Mouse (Mus musculus) embryo, embryonic 9.5 days (tissue): ENCODE measurements around the gene Defb20.
"Not testable (repeated sequence)": the region's sequence is repeated elsewhere in the genome, so short reads cannot be mapped to it uniquely, and the experiment has no call there.

Source experiments
- DNase-seq: peaks from one replicate; pipeline ENCODE4 v3.0.0-alpha.2; 2017; ENCODE audit errors: extremely low spot score

The Defb20 gene

DNA sequence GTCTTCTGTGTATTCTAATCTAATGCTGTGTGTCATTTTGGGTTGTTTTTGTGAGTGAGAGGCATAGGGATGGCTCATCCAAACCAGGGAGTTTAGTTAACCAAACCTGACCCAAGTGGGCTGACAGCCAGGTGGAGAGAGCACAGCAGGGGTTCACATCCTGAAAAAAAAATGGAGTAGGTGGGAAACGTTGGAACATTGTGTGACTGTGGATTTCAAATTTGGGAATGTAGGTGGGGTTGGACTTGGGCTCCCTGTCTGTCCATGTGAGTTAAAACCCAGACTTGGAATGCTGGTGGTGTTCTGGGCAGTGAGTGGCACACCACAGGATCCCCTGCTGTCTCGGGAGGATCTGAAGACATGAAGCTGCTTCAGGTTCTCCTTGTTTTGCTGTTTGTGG, at the start of gene Defb20:
Gene Defb20, plus strand, starts transcription at position 301 of the 400 bp plus-strand sequence.
- no peak for DNase-seq

DNA sequence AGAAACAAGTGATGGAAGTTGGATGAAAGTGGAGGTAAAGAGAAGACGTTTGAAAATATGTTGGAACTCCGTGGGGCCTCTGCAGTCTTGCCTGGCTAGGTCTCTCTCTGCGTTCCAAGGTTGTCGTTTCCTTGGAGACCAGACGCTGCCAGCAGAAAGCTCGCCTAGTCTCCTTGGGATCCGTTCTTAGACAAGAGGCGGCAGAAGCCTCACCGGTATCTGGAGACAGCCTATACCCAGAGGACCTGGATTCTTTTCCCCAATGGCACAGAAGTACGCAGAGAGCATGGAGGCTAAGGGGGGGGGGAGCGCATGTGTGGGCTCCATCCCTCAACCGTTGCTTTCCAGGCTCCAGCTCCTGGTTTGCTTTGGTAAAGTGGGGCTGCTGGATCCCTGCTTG, 49.4 kb upstream of the Defb20 start:
- no peak for DNase-seq

- not testable (repeated sequence) for DNase-seq
These were observed 48.4 kb upstream of the Defb20 start for GRCm38 (mm10) chr2:152428481-152428880.

GRCm38 (mm10) chr2:152436405-152436901, 40.4 kb upstream of the Defb20 start:
- no peak for DNase-seq

DNA sequence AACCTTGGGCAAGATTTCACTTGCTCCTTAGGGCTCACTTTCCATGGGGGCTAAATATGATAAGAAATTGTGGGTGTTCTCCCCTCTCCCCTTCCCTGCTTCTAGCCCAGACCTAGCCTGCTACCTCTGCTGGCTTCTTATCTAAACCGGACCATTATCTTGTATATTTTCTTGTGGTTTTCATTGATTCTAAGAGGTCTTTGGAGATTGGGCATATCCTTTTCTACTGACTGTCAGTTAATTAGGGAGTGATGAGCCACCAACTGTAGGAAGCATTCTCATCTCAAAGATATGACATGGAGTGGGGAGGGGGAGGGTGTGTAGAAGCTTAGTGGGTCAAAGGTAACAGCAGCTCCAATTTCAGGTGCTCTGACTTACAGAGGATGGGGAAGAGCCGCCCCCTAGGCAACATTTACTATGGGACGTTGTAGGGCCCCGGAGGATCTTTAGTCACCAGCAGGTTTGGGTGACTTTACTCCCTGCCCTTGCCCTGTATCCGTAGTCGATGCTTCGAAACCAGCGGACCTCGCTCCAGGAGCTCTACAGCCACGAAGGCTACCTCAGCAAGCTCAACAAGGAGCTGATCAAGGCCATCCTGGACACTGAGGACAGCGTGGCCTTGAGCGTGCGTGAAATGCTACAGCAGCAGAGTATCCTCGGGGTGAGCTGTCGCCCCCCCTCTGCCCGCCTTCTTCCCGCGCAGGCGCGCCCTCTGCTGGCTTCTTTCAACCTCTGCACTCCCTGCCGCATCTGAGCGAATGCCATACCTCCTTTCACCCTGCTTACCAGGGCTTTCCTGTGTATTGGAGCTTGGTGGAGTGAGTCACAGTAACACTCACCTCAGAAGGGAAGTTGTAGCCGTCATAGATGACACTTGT, 39.6 kb upstream of the Defb20 start:
- DNase-seq = peak; percentile 87

GRCm38 (mm10) chr2:152438963-152439362, 37.9 kb upstream of the Defb20 start:
- no peak for DNase-seq

DNA sequence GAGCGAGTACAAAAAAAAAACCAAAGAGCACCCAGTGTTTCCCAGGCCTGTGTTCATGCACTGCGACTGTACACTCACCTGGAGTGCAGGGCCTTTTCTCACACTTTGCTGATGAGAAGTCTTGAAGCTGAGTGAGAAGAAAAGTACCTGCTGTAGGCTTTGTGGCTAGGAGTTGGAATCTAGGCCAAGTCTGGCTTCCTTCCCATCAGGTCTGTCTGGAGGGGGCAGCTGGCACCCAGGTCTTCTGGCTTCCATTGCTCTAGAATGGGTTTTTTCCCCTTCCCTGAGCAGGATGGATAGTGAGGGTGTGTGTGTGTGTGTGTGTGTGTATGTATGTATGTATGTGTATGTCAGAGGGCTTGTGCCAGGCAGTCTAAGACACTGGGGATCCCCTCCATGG, 37.0 kb upstream of the Defb20 start:
- no peak for DNase-seq

GRCm38 (mm10) chr2:152442322-152442721, 34.5 kb upstream of the Defb20 start:
- DNase-seq = no peak

DNA sequence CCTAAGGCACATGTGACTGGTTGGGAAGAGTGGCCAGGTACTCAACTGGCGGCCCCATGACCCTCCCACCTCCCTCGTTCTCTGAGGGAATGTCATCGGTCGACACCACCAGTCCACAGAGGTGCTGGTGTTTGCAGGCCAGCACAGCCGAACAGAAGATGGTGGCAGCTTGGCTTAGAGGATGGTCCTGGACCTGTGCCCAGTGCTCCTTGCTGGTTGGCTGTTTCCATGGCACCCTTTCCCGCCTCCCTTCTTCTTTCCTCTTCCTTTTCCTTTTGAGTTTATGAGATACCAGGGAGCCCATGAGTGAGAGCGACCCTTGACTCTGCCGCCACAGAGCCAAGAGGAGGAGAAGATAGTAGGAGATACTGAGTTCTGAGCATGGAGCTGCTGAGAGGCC, 33.6 kb upstream of the Defb20 start:
- no peak for DNase-seq

- no peak for DNase-seq
These were observed 30.2 kb upstream of the Defb20 start for GRCm38 (mm10) chr2:152446642-152447041.

DNA sequence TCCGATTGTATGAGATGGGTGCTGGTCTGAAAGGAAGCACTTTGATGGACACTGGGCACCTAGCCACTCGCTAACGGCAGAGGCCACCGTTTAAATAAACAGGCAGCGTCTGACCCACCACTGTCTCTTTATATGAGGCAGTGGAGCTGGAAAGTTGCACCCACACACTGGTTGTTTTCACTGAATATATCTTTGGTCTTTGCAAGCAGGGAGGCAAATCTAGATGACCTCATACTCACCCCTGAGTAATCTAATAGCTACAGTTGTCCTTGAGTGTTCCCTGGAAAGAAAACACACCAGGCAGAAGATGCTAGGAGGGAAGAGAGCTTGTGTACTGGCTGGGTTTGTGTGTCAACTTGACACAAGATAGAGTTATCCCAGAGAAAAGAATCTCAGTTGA, 29.4 kb upstream of the Defb20 start:
- DNase-seq = no peak

DNA sequence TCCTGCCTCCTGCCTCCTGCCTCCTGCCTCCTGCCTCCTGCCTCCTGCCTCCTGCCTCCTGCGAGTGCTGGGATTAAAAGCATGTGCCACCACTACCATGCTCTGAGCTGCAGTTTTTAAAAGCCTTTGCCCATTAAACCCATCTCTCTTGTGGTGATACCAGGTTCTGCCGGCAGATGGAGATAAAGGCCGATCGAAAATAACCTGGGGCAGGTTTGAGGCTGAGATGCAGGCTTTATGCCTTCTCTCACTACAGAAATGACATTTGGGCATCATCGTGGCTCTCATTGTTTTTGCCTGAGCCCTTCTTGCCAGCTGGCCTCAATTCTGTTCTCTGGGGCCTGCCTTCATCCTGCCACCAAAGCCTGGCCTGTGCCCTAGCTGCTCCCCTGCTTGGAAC, 26.6 kb upstream of the Defb20 start:
- DNase-seq = peak; percentile 63

DNA sequence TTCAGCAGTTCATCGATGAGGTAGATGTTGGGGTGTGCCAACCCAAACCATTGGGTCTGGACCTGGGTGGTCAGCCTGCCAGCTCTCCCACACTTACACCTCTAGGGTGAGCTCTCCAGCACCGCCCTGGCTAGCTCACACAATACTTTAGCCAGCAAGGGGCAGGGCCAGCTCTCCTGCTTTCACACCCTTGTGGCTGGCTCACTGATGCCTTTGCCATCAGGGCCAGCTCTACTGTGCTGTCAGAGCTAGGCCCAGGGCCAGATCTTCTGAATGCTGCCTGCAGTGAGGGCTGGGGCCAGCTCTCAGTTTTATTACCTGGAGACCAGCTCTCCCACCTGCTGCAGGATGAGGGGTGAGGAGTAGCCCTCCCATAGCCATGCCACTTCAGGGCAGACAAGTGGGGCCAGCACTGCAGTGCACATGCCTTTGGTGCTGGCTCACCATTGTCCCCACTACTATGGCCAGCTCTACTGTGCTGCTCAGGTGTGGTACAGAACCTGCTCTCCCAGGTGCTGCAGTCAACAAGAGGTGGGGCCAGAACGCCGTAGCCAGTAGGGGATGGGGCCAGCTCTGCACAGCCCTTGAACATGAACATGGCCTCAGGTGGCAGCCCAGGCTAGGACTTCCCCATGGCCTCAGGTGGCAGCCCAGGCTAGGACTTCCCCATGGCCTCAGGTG, 24.6 kb upstream of the Defb20 start:
- DNase-seq = no peak

DNA sequence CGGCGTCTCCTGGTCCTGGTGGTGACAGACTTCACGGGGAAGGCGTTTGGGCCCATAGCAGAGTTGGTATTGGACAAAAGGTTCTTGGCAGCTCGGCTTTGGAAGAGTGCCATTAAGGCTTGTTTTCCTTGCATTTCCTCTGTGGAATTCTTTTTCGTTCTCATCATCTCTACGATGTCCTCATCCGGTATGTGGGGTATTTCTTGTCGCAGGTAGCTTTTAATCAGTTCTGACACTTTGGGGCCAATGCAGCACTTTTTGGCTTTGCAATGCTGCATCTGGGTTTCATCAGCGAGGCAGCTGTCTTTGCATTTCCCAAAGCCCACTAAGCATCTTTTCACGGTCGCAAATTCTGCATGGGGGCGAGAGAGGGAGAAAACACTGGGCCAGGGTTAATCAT, 17.6 kb upstream of the Defb20 start:
- no peak for DNase-seq

DNA sequence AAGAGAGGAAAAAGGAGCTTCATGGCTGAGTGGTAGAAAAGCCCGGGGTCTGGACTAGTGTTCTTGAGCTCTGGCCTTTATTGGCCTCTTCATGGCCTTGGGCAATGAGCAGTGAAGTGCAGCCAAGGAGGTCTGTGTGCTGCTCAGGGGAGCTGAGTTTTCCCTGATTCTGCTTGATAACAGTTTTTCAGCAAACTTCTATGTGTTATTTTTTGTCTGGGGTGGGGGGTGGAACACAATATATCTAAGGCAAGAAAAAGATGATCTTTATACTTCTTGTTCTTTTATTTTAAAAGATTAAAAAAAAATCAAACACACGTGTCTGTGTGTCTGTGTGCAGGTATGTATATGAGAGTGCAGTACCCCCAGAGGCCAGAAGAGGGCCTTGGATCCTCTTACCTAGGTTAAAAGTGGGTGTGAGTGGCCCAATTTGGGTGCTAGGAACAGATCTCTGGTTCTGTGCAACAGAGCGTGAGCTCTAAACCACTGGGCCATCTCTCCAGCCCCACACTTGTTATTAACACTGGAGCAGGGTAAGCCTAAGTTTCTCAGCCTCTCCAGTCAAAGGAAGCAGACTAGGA, 12.2 kb upstream of the Defb20 start, which contains the start of gene Defb23:
Gene Defb23, minus strand, starts transcription at position 51 of the 581 bp plus-strand sequence.
- no peak for DNase-seq

GRCm38 (mm10) chr2:152470973-152471372, 5.9 kb upstream of the Defb20 start:
- peak; percentile 47 for DNase-seq

DNA sequence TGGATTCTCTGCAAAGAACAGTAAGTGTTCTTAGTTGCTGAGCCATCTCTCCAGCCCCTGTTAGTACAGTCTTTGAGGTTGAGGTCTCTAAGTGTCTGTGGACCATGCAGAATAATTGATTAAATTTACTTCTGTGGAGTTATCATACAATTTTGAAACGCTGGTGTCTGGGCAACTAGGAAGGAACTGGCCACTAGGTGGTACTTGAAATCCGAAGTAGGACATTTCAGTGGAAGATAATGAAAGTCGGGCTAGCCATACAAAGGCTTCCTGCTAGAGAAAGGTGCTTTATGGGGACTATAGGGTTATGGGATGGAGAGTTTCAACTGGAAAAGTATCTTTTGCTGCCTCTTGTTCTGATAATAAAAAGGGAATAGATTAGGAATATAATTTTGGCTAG, 4.4 kb upstream of the Defb20 start:
- no peak for DNase-seq

GRCm38 (mm10) chr2:152480881-152481280, 4.0 kb downstream of the Defb20 start:
- no peak for DNase-seq

DNA sequence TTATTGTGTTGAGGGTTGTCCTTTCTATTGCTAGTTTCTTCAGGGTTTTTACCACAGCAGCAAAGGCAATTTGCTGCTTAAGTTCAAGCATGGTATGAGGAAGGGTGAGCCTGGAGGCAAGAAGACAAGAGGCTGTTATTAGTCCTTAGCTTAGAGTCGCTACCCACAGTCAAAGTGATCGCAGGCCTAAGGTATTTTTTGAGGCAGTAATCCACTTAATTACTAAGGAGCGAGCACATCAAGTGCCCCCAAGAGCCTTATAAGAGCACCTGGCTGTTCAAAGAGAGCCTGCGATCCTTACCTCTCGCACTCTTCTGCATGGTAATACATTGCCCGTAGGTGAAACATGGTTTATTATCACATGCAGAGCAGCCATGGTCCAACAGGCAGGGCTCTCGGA, 4.9 kb downstream of the Defb20 start:
- no peak for DNase-seq

DNA sequence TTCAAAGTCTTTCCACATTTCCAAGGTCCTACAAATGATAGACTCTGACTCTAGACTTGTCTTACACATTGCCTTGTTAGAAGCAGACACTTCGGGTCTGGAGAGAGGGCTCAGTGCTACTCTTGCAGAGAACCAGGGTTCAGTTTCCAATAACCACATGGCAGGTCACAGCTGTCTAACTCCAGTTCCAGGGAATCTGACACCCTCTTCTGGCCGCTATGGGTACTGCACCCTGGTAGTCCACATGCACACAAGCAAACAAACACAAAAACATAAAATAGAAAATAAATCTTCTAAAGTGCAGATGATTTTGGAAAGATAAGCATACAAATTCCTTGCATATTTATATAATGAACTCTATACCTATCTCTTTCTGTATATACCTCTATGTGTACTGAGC, 10.2 kb downstream of the Defb20 start:
- DNase-seq = no peak

DNA sequence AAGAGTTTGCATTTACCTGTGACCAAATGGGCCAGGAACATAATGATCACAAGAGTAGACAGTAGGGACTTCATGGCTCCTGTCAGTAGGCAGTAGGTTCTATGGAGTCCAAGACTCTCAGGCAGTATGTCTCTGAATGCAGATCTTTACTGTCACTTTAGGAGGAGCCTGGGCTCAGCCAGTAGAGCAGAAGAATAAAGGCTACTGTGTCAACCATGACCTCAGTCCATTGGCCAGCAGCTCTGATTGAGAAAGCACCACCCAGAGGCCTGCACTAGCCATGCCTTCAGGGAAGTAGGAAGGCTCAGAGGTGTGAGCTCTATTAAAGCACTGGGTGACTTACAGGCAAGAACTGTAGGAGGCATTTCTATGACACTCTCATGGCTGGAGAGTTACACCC, 13.2 kb downstream of the Defb20 start, which contains the start of gene Defb22:
Gene Defb22, minus strand, starts transcription at position 101 of the 400 bp plus-strand sequence.
- no peak for DNase-seq

GRCm38 (mm10) chr2:152493151-152493550, 16.3 kb downstream of the Defb20 start:
- no peak for DNase-seq
